Mouse (Mus musculus): ENCODE results near the gene Sipa1l3.

The Sipa1l3 gene

DNA sequence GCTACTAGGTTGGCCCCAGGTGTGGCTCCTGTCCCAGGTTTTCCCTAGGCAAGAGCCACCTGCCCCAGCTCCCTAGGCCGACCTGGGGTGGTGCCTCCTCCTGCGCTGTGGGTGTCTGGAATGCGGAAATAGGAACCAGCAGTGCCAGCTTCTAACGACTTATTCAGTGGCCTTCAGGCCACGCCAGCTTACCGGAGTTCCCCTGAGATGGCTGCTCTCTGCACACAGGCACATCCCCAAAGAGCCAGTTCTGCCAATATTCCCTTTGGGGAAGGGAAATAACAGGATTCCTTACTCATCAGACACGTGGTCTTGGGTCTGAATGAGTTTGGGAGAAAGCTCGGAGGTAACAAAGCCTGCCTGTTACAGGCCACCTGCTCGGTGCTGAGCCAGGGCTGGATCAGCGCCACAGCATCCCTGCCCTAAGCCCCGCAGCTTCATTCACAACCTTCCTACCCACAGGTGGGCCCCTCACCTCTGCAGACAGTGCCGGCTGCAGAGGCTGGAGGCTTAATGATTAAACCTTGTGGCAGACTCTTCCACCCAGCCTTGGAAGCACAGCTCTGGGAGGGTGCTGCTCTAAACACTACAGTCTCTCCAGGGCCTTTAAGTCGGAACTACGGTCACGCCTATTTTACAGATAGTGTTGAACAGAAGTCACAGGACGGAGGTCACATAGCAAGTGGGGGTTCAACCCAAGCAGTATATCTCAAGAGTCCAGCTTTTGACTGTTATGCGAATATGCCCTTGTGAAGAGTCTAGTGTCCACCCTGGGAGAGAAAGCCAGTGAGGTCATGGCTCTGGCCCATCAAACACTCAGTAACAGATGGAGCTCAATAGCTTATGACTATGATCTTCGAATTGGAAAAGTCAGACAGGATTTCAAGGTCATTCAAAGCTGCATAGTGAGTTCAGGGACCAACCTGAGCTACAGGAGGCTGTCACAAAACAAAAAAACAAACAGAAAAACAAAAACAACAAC is 12.8 kb downstream of the Sipa1l3 start:
- DNase-seq (ENCODE audit: low spot score in 2 of 2) = no peak

DNA sequence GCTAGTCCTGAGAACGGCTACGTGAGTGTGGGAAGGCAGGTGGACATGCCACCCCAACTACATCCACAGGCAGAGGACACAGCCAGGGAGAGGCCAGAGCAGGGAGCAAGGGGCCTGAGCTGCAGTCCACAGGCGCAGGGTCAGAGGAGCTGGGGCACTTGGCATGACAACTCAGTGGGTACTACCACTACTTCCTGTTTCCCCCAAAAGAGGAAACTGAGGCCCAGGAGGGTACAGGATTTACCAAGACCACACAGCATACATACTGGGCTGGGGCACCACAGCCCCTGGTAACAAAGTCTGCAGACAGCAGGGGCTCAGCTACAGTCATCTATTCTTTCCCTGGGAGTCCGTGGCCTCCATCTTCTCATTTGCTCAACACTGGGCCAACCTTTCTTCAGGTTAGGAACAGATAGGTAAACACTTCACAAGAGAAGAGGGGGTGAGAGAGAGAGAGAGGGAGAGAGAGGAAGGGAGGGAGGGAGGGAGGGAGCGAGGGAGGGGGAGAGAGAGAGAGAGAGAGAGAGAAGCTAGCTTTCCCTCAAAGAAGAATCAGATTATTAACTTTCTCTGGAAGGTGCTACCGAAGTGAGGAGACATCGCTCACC is 13.7 kb downstream of the Sipa1l3 start:
- no peak for DNase-seq (ENCODE audit: low spot score in 2 of 2)

DNA sequence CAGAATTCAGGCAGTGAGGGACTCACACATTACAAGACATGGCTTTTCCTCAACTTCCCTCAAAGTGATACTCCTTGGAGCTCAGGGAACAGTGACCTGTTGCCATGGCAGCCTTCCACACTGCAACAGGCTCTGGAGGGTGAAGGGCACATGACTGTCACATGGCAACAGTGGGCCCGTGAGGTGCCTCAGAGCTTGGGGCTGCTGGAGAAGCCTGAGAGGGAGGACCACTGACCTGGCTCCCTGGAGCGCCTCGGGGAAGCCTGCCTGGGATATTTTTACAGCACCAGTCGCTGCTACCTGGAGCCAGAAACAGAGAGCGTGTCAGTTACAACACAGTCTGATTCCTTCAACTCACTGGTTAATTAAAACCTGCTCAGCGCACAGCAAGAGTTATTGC is 14.8 kb downstream of the Sipa1l3 start:
- DNase-seq (ENCODE audit: low spot score in 2 of 2) = no peak

DNA sequence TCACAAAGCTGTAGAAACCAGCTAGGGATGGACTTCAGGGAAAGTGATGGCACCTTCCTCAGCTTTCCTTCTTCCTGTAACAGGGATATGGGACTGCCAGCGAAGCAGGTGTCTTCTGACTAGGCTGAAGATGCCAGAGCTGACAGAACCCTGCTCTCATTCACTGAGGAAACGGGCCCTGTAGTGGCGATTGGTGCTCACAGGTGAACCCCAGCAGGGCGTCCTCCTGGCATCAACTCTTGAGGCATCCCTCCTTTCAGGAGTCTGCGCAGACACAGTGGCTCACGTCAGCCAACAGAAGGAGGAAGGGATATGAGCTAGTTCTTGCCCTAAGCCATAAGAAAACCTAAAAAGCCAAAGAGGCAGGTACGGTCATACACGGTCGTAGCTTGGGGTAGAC is 17.2 kb downstream of the Sipa1l3 start:
- DNase-seq (ENCODE audit: low spot score in 2 of 2) = no peak

DNA sequence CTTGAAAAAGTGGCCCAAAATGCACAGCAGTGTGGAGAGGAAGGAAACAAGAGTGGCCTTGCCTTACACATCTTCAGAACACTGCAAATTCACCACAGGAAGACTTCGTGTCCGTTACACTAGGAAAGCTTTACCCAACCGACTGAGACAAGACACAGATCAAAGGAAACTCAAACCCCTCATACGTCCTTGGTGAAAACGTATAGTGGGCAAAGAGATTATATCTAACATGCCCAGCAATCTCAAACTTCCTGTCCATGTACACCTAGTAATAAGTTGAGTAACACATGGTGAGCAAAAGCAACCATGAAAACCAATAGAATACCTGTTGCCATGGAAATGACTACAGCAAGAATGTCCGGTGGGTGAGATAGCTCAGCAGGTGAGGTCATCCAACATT is 19.4 kb downstream of the Sipa1l3 start:
- DNase-seq (ENCODE audit: low spot score in 2 of 2) = no peak

DNA sequence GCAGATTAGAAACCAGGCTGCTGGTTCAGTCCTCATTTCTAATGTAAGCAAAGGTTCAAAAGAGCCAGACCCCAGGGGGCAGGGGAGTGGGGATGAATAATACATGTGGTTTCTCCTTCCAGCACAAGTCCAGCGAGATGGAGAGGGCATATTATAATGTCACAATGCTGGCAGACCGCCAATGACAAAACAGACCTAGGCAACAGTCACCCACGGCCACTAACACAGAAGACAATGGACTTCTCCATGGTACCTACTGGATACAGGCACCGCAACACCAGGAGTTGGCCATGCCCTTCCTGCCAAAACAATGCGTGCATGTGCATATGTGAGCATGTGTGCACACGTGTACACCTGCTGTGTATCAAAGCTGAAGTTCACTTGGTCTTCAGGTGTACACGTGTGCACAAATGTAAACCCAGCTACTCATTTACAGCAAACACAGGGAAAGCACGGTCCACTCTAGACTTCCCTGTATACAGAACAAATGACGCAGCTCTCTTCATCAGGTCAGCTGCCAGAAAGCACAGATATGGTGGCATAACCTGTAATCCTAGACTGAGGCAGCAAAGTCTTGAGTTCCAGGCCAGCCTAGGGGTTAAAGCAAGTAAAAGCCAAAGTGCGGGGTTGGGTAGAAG is 21.4 kb downstream of the Sipa1l3 start:
- DNase-seq (ENCODE audit: low spot score in 2 of 2) = no peak

DNA sequence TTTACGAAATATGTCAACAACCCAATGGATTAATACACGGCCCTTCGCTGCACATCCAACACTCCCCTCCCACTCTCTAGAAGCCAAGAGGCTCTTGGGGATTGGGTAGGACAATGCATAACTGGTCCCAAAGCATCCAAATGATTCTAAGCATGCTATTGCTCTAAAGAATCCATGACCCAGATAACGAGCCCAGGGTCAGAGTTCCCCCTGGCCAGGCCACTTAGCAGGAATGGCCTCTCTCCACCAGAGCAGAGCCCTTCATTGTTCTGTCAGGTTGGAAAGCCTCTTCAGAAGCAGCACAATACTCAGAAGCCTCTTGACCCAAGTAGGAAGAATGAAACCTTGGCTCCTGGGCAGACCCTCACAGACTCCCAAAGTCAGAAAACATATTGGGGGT is 22.1 kb downstream of the Sipa1l3 start:
- DNase-seq (ENCODE audit: low spot score in 2 of 2) = no peak

DNA sequence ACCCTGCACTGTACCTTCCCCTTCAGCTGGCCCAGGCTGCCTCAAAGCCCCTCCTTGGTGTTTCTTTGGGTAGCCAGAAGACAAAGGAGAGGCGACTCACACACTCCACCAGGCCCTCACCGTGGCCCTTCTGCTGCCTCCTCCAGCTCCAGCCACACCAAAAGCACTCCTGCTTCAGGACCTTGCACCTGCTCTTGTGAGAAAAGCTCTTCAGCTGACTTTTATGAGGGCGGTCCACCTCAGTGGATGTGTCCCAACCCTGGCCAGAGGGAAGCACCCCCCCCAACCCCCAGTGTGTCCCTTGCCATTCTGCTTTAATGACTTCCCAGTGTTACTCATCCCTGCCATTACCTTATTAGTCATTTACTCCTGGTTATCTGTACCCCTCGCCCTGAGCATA is 22.6 kb downstream of the Sipa1l3 start:
- DNase-seq (ENCODE audit: low spot score in 2 of 2) = no peak

DNA sequence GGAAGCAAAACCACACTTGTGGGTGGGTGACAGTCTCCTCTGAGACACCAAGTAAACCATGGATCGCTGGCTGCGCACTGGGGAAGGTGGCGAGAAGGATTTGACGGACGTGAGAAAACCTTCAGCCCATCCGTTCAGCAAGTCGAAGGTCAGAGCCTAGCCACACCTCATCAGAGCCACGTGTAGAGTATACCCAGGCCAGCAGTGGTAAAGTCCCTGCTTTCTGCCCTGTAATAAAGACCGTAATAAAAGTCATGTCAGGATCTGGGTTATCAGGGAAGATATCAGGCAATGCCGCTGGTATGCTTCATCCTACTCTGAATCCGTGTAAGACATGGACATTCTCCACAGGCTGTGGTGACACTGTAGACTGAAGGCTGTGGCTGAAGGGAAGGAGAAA is 23.6 kb downstream of the Sipa1l3 start:
- no peak for DNase-seq (ENCODE audit: low spot score in 2 of 2)

DNA sequence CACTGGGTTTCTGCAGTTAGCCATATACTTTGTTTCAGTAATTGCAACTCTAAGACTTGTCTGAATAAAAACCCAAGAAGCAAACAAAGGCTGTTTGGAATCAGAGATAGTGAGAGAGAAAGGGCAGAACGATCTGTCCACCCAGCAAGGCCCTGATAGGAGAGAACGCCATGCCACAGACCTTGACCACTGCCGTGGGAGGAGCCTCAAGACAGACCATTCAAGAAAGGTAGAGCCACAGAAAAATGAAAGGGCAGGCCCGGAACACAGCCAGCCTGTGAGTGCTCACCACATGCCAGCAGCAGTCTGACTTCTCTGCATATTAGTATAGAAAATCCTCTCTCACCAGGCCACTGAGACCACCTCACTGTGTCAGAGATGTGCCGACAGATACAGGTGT is 24.4 kb downstream of the Sipa1l3 start:
- DNase-seq (ENCODE audit: low spot score in 2 of 2) = no peak

DNA sequence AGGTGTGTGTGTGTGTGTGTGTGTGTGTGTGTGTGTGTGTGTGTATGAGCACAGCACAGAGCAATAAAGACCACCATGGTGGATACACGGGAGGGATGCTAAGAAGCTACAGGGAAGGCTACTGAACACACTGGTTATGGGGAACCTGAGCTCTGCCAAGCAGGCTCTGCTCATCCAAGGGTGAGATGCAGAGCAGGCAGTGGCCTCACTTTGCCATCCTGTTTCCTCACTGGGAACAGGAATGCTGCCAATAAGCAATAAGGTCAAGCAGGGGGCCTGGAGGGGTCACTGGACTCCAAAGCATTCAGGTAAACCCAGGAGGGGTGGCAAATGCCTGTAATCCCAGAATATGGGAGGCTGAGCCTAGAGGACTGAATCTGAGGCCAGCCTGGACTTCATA is 25.4 kb downstream of the Sipa1l3 start:
- DNase-seq (ENCODE audit: low spot score in 2 of 2) = no peak

DNA sequence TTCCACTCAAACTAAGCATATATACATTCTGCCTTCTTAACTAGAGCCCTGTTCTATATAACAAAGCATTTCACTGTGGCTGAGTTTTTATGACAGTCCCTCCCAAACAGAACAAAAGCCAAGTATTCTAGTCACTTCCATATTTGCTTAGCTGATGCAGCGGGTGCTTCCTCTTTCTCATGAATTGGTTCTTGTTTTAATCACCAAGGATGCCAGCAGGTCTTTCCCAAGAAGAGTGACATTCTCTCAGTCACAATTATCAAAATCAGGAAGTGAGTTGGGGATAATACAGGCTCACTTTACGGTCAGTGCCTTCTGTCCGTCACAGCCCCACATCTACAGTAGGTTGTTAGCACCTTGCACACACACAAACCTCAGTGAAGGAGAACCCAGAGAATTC is 26.6 kb downstream of the Sipa1l3 start:
- no peak for DNase-seq (ENCODE audit: low spot score in 2 of 2)

DNA sequence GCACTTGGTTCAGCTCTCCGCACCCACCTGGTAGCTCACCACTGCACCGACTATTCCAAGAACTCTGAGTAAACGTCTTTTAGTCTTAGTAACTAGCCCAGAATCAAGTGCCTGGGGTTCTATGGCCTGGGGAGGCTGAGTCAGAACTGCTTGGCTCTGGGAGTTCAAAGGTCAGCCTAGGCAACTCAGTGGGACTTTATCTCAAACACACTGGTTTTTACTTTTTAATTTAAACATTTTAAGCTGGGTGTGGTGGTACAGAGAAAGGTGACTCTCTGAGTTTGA is 27.0 kb downstream of the Sipa1l3 start:
- no peak for DNase-seq (ENCODE audit: low spot score in 2 of 2)

DNA sequence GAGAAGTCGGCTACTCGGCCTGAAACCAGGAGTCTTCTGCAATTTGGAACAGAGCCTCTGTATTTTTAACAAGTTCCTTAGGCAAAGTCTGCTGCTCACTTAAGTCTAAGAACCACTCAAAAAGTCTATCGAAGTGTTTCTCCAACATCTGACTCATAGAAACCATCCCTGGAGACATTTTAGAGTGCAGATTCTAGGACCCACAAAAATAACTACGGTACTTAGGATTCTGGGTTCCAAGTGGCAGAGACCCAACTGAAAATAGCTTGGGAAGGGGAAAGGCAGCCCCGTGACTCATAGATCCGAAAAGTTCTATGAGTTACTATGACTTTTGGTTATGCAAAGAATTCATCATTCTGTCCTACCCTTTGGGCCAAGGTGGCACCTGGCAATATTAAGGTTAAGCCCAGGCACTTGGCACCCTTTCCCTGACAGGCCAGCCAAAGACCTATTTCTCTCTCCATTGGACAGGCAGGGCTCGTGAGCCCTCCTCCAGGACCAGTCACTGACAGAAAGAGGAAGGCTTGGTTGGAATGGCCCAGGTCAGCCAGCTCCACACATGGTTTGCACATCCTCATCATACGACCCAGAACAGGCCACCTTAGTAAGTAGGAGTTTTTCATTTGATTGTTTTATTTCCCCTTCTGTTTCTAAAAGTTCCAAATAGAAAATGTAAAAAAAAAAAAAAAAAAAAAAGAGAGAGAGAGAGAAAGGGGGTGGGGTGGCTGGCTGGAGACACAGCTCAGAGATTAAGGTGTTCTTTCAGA is 27.6 kb downstream of the Sipa1l3 start:
- no peak for DNase-seq (ENCODE audit: low spot score in 2 of 2)

DNA sequence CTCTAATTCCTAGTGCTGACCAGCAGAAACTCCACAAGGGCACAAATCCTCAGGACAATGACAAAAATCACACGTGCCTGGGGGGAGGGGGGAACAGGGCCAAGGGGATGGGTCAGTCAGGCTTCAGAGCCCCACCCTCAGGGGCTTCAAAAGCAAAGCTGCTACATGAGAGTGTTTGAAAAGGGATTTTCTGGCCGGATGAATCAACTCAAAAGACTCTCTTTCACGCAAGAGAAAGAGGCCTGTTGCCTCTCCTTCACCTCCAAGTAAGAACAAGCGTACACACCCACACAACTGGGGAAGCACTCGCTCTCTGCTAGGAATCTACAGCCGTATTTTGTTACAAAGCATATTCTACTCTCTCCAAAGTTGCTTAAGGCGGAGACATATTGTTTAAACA is 28.6 kb downstream of the Sipa1l3 start:
- no peak for DNase-seq (ENCODE audit: low spot score in 2 of 2)

DNA sequence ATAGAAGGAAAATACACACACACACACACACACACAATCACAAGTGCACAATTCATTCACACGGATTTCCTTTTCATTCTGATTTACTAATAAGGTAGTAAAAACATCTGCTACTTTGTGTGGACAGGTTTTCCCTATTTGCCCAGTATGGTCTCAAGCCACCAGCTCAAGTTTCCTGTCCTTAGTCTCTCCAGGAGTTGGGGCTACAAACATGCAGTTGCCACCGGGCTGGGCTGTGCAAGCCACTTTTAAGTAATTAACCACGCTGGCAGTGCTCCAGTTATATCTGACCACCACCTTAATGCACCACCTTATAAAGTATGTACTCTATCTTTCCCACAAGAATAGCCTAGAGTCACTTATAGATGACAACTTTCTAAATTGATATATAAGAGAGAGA is 29.1 kb downstream of the Sipa1l3 start:
- no peak for DNase-seq (ENCODE audit: low spot score in 2 of 2)

DNA sequence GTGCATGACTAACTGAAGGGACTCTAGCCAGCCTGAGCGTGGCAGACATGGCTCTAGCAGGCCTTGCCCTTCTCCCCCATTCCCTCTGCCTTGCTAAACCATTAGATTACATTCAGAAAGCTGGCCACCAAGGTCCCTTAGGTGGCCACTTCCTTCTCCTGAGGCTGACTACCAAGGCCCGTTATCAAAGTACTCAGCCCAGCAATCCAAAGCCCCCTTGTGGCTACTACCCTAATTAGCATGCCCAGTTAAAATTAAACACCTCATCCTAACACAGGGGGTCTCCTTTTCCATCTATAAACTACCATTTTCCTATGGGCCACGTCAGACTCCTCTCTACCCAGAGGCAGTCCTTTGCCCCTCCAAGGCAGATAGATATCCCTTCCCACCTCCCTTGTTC is 31.7 kb downstream of the Sipa1l3 start:
- no peak for DNase-seq (ENCODE audit: low spot score in 2 of 2)

DNA sequence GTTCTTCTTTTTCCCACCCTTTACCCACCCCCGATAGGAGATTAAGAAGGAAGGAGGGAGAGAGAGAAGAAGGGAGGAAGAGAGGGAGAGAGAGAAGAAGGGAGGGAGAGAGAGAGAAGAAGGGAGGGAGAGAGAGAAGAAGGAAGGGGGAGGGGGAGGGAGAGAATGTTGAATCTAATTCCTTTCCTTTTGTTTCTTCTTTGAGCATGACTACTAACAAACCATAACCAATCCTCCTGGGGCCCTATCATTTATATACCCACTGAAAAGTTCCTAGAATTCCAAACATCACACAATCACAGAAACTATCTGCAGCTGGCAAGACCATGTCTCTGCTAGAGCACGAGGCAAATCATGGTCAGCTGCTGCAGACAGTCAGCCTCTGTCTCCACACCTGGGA is 32.7 kb downstream of the Sipa1l3 start:
- DNase-seq (ENCODE audit: low spot score in 2 of 2) = no peak

DNA sequence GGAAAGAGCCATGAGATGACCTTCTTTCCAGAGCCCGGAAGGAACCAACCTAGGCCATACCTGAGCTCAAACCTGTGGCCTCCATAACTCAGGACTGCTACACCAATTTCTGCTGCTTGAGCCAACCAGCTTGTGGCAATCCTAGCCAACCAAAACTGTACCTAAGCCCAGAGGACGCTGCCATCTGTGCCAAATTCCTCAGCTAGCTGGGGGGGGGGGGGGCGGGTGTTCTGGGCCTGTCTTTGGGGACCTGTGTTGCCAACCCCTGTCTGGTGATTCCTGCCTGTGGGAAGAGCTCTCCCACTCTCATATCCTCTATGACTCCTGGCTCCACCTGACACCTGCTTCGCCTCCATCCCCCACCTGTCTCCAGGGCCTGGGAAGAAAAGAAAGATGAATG is 34.9 kb downstream of the Sipa1l3 start:
- DNase-seq (ENCODE audit: low spot score in 2 of 2) = no peak

DNA sequence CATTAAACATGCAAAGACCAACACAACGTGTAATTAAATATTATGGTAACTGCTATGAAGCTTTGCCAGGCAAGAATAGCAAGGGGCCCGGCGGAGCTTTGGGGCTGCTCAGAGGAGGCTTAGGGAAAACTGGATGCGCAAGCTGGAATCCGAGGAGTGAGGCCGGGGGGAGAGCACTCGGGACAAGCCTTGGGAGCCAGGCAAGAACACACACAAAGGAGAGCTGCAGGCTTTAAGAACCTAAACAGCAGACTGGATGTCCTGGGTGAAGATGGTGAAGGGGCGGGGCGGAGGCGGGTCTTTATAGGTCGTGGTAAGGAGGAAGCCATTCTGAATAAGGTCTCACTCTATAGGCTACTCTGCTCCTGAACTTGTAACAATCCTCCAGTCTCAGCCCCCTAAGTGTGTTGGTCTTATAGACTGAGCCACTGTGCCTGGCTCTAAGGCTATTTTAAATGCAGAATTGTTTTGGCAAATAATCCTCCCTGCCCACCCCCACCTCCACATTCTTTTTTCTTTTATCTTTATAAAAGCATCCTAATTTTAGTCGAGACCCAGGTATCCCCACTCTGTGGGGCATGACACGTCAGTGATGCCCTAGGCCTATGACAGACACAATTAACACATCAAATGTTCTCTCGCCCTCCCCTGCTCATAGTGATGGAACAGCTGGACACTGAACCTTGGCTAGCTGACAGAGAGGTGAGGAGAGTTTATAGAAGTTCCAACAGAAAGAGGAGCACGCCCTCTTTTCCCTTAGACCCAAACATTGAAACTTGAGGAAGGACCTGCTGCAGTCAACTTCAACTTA is 36.9 kb downstream of the Sipa1l3 start:
- DNase-seq (ENCODE audit: low spot score in 2 of 2) = no peak

DNA sequence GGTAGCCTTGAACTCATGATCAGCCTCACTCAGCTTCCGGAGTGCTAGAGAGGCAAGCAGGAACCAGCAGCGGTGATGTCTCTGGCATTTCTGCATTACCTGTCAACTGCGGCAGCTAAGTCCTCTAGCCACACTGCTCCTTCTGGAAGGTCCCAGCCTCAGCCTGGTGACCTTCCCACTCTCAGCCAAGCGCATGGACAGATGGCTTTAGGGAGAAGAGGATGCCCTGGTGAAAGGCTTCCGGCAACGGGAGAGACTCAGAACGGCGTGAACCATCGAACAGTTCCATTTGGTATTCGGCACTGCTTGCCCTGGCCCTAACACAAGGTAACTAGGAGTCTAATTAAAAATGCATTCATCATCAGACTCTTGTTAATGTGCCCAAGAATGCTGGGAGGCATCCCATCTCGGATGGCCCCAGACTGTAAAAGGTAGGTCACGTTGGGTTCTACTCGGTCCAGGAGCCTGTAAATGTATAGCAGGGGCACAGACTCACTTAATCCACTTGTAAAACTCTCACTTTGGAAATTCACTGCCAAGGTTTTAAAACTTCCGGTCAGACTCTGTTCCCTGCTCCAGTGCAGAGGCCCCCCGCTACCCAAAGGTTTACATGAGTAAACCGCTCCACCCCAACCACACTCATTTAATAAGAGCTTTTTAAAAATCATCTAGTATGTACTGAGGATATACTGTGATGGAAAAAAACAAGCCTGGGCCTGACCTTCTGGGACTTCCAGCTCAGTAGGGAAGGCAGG is 37.7 kb downstream of the Sipa1l3 start:
- DNase-seq (ENCODE audit: low spot score in 2 of 2) = no peak

All from left cerebral cortex, adult 9 months (tissue).